Mouse (Mus musculus) heart, adult 9 months (tissue): ENCODE data around the gene Acox1.

Experiments used
- DNase-seq, 2 experiments: peaks; one replicate each; pipeline ENCODE4 v3.0.0; 2022; ENCODE audit warnings: low spot score in 2 of 2

Acox1 gene

GRCm38 (mm10) chr11:116198639-116199531, at the start of gene Acox1, which contains the start of gene Ten1:
Gene Acox1, minus strand, starts transcription at chr11:116199045.
Gene Ten1, plus strand, starts transcription at chr11:116198855.
- DNase-seq, result peak; percentile 98 to 100

GRCm38 (mm10) chr11:116247502-116248222, 48.8 kb upstream of the Acox1 start:
- no peak for DNase-seq

- DNase-seq, result no peak
These were observed 46.8 kb upstream of the Acox1 start for GRCm38 (mm10) chr11:116245616-116246015.

- DNase-seq, result no peak
These were observed 45.7 kb upstream of the Acox1 start for GRCm38 (mm10) chr11:116244580-116244979.

DNA sequence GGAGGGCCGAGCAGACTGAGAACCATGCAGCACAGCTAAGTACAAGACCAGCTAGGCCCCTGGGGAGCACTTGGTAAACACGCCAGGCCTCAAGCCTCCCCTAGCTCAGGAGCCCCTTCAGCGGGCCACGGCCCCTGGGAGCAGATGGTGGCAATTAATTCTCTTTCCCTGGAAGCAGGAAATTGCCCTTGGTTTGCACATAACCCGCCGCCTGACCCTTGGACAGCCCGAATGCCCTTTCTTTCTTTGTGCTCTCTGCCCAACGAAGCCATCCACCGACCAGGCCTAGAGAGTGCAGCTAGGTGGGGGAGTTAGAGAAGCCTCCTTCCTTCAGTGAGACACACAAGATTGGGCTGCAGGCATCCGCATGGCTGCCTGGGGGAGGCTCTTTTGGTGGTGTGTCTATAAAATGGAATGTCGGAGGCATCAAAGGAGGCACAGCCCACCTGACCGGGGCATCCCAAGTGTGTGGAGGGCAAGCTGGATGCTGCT, 42.9 kb upstream of the Acox1 start:
- DNase-seq, result no peak

DNA sequence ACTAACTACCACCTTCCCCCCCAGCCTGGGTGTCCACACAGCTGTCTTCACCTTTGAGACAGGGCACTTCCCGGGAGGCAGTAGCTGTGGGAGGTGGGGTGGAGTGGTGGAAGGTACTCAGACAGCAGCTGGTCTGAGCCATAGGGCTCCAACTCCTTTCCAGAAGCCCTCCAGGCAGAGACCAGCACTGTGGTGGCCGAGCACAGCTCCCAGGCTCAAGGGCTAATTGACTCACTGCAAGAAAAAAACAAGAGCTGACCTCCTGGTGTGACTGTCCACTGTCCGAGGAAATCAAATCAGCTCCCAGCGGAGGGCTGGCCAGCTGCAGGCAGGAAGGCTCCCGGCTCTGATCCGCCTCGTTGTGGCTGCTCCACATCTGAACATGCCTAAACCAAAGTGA, 41.0 kb upstream of the Acox1 start:
- no peak for DNase-seq

DNA sequence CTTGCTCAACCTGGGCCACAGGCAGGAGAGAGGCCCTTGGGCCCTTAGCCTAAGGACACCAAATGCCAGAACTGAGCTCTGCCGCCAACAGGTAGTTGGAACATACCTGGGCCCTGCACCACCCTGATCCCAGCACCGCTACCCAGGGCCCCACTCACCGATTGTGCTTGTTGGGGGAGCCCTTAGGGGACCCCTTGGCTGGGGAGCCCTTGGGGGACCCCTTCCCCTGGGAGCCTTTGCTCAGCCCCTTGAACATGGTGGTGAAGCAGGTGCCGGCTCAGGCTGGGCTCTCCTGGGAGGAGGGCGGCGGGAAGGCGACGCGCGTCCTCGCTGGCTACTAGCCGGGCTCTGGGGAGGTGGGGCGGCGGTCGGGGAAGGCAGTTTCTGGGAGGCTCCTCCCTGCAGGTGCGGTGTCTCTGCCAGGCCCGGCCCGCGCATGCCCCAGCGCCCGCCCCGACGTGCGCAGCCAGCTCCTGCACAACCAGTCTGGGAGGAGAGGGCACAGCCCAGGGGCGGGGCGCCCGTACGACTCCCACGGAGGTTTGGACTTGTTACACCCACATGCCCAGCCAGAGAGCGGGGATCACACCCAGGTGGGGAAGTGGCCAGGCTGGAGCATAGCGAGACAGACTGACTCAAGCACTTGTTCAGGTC, 39.0 kb upstream of the Acox1 start, which contains the start of gene Evpl:
Gene Evpl, minus strand, starts transcription at position 336 of the 654 bp plus-strand sequence.
- no peak for DNase-seq

- no peak for DNase-seq
These were observed 36.1 kb upstream of the Acox1 start for GRCm38 (mm10) chr11:116234901-116235300.

DNA sequence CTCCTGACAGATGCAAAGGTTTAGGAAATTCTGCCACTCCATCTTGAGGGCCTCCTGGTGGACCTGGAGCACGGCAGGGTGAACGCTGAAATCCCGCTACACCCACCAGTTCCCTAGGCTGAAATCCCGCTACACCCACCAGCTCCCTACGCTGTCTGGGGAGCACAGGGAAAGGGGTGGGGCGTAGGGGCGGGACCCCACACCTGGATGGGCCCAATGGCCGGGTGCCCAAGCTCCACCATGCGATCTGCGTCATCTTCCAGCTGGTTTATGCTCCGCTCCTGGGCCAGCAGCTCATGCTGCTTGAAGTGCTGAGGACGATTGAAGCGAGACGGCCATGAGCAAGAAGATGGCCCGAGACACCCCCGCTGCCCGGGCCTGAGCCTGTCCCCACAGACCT, 33.6 kb upstream of the Acox1 start:
- DNase-seq, result no peak

DNA sequence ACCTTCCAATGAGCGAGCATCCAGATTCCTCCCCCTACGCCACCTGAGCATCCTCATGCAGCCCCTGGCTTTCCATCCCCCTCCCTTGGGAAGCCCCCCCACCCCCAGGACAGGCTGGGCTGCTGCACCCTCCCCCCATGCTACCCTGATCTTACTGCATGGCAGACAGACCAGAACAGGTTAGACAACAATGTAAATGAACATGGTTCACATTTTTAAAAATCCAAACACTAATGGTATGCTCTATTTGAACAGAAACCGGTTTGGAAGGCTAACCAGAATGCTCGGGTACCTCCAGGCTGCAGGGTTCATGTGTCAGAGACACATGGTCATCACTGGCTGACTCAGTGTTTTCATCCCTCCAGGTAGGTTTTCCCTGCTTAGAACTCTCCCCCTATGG, 29.9 kb upstream of the Acox1 start:
- DNase-seq, result no peak

GRCm38 (mm10) chr11:116226414-116226813, 27.6 kb upstream of the Acox1 start:
- peak; percentile 36 to 66 for DNase-seq

DNA sequence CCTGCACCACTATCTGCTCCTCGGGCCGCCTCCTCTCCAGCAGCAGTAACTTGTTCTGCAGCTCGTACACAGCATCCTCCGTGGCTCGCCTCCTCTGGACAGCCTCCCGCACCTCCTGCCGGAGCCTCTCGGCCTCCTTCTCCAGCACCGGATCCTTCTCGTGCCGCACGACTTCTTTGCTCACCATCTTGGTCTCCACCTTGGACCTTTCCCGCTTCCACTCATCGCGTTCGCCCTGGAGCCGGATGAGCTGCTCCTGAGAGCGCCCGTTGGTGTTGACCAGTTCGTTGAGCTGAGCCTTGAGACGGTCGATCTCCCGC, 23.9 kb upstream of the Acox1 start:
- DNase-seq, result no peak

GRCm38 (mm10) chr11:116221931-116222739, 23.3 kb upstream of the Acox1 start:
- DNase-seq, result no peak

DNA sequence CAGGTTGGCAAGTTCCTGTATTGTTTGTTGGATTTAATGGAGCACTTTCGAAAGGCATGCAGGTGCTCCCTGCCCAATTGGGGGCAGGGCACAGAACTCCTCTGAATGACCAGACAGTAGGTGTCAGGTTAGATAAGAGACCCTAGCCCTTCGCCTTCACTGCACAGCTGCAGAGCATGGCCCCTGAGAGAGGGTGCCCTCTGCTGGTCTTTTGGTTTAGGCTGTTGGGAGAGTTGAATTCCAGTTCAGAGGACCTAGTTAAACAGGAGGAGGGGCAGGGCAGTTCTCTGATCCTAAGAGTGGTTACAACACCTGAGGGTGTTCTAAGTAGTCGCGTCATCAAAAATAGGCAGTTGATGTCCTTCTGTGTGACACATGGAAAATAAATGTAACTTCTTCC, 21.0 kb upstream of the Acox1 start:
- peak in 1 of 2 experiments; percentile 43 for DNase-seq

DNA sequence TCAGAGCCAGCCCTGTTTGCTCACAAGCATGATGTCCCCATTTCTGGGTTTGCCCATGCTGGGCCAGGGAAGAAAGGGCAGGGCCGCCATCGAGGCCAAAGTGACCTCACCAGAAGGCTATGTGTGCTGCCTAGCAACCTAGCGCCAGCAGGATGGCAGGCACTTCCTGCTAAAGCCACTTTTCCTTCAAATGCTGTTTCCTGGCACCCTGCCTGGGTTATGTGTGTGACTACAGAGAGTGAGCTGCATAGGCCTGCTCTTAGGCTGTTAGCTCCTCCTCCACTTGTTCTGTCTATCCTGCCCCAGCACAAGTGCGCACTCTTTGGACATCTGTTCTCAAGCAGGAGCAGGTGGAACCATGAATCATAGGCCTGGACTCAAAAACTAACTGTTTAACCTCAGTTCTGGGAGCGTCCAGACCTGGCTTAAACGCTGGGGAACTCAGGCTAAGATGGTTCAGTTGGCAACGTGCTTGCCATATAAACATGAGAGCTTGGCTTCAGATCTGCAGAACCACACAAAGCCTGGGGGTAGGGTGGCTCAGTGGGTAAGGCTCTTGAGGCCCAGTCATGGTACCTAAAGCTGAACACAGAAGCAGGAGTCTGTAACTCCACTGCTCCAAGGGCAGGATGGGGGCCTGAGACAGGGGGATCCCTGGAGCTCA, 20.0 kb upstream of the Acox1 start:
- peak; percentile 90 to 92 for DNase-seq

GRCm38 (mm10) chr11:116218263-116218662, 19.4 kb upstream of the Acox1 start:
- peak; percentile 78 to 85 for DNase-seq

DNA sequence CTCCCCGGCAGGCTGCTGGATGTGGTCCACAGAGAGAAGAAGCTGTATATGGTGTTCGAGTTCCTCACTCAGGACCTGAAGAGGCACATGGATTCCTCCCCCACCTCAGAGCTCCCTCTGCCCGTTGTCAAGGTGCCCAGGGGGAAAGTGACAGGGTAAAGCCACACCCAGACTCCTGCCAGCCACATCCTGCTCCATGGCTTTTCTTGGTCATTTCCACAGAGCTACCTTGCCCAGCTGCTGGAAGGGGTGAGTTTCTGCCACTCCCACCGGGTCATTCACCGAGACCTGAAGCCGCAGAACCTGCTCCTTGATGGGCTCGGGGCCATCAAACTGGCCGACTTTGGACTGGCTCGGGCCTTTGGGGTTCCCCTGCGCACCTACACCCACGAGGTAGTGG, 17.7 kb upstream of the Acox1 start:
- no peak for DNase-seq

- DNase-seq, result no peak
These were observed 17.1 kb upstream of the Acox1 start for GRCm38 (mm10) chr11:116215991-116216390.

DNA sequence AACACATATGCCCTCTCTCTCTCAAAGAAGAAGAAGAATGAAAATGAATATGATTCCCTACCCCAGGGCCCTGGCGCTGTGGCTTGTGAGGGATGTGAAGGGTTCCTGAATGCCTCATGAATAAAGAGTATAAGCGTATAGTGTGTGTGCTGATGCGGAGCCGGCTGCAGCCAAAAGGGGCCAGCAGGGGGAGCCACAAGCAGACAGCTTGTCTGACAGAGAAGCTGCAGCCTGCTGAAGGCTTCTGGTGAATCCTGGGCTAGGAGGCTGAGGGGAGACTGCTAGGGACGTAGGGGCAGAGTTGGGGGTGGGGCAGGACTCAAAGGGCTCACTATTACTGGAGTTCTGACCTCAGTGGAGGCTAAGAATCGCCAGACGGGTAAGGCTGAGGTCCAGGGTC, 16.3 kb upstream of the Acox1 start:
- no peak for DNase-seq

GRCm38 (mm10) chr11:116213877-116214510, 15.1 kb upstream of the Acox1 start:
- DNase-seq, result no peak
